Mouse (Mus musculus): ENCODE measurements at regions not wholly inside any gene's neighbourhood (a gene's known extent, or its start where the extent isn't known, plus 50 kb on each side); places are given as distances from the start of the nearest gene placed in this dataset.
A peak's percentile ranks its signal among the peaks of the same experiment; 100 is the strongest.
"Not testable (repeated sequence)": the region's sequence is repeated elsewhere in the genome, so short reads cannot be mapped to it uniquely, and the experiment has no call there.

GRCm38 (mm10) chr7:138505205-138505604 is 107.7 kb upstream of the Tcerg1l start:
- intact Hi-C loops (cut with DNase I), result no loop called here
- no peak for DNase-seq (ENCODE audit: low spot score)

DNA sequence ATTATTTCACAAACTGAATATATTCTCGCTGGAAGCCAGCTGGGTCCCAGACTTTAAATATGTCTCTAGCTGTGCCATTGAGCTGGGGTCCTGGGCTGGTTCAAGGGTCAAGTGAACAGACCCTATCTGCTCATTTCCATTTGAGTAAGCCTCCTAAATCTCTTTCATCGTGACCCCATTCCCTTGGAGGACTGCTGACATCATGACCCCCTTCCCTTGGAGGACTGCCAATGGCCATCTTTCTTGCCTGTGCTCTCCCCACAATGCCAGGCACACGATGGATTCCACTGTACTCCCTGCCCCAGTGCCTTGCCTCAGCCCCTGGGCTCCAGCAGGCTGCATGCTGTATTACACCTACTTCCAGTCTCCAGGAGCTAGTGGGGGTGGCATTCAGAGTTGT is 106.5 kb upstream of the Tcerg1l start:
- intact Hi-C loops (cut with DNase I), result no loop called here
- DNase-seq (ENCODE audit: low spot score), result no peak

DNA sequence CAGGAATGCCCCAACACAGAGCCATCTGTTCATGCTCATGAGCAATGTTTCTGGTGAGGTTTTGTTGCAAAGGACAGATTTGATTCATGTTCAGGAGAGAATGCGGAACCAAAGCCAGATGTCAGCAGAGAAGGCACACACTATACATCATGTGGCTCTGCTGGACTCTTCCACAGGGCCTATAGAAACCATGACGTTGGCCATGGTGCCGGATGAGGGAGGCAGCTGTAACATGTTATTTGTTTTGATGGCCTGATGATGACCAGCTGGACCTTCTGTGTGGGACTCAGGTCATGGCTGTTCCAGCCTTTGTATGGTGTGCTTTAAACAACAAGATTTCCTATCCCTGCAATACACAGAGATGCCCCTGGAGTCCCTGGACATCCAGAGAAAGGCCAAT is 105.5 kb upstream of the Tcerg1l start:
- intact Hi-C loops (cut with DNase I), result no loop called here
- DNase-seq (ENCODE audit: low spot score), result no peak

- DNase-seq (ENCODE audit: low spot score), result no peak
- intact Hi-C loops (cut with DNase I), result no loop called here
Measured at GRCm38 (mm10) chr7:138501347-138502014, 104.0 kb upstream of the Tcerg1l start.

GRCm38 (mm10) chr7:138497771-138498170 is 100.2 kb upstream of the Tcerg1l start:
- no peak for DNase-seq (ENCODE audit: low spot score)
- intact Hi-C loops (cut with DNase I), result no loop called here

DNA sequence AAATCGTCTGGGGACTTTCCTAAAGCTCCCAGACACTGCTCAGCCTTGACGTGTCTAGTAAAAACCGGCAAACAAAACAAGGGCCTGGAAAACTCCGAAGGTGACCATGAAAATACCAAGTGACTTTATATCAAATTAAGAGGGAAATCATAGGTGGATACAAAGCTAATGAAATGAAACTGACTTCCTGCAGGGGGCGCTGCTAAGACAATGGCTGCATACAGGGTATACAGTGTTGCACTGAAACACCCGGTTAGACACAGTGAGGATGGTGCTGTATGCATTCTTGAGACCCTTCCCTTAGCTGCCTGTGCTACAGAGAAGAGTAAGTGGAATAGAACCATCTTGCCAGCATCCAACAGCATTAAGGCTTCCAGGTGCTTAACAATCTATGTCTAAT is 99.7 kb upstream of the Tcerg1l start:
- no peak for DNase-seq (ENCODE audit: low spot score)
- intact Hi-C loops (cut with DNase I), result no loop called here

- DNase-seq (ENCODE audit: low spot score), result no peak
- intact Hi-C loops (cut with DNase I), result no loop called here
Measured at GRCm38 (mm10) chr7:138493661-138494060, 96.1 kb upstream of the Tcerg1l start.

GRCm38 (mm10) chr7:138492261-138492660 is 94.7 kb upstream of the Tcerg1l start:
- intact Hi-C loops (cut with DNase I), result no loop called here

GRCm38 (mm10) chr7:138489471-138489870 is 91.9 kb upstream of the Tcerg1l start:
- DNase-seq (ENCODE audit: low spot score), result no peak
- intact Hi-C loops (cut with DNase I), result no loop called here

More at GRCm38 (mm10) chr7:138492261-138492660, 94.7 kb upstream of the Tcerg1l start:
- DNase-seq (ENCODE audit: low spot score), result no peak

DNA sequence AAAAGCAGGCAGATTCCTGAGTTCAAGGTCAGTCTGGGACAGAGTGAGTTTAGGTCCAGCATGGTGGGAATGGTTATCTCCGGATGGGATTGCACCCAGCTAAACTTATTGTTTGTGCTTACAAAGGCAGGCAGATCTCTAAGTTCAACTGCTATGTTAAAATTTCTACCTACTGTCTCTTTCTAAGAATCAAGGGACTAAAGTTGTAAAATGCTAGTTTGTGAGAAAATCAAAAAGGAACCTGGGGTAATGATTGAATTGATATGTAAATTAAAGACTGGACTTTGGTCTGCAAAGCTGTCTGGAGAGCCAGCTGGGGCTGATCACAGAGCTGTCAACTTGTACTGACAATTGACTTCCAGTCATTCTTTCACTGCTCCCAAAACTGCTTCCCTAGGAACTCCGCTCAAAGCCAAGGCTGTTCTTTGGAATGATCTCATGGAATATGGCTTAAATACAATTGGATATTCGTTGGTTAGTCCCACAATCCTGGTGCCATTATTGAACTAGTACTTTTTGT is 90.7 kb upstream of the Tcerg1l start:
- DNase-seq (ENCODE audit: low spot score), result no peak
- intact Hi-C loops (cut with DNase I), result no loop called here

- DNase-seq (ENCODE audit: low spot score), result no peak
- intact Hi-C loops (cut with DNase I), result no loop called here
Measured at GRCm38 (mm10) chr7:138472891-138473455, 75.4 kb upstream of the Tcerg1l start.

- intact Hi-C loops (cut with DNase I), result no loop called here
- DNase-seq (ENCODE audit: low spot score), result no peak
Measured at GRCm38 (mm10) chr7:138472371-138472770, 74.8 kb upstream of the Tcerg1l start.

GRCm38 (mm10) chr7:138469211-138469610 is 71.7 kb upstream of the Tcerg1l start:
- intact Hi-C loops (cut with DNase I), result no loop called here
- no peak for DNase-seq (ENCODE audit: low spot score)

GRCm38 (mm10) chr7:138468436-138468835 is 70.9 kb upstream of the Tcerg1l start:
- intact Hi-C loops (cut with DNase I), result no loop called here
- DNase-seq (ENCODE audit: low spot score), result no peak

GRCm38 (mm10) chr7:138467981-138468380 is 70.5 kb upstream of the Tcerg1l start:
- DNase-seq (ENCODE audit: low spot score), result no peak

GRCm38 (mm10) chr7:138467386-138467785 is 69.9 kb upstream of the Tcerg1l start:
- no peak for DNase-seq (ENCODE audit: low spot score)
- intact Hi-C loops (cut with DNase I), result no loop called here

More at GRCm38 (mm10) chr7:138467981-138468380, 70.5 kb upstream of the Tcerg1l start:
- intact Hi-C loops (cut with DNase I), result no loop called here

- no peak for DNase-seq (ENCODE audit: low spot score)
- intact Hi-C loops (cut with DNase I), result no loop called here
Measured at GRCm38 (mm10) chr7:138457964-138458363, 60.4 kb upstream of the Tcerg1l start.

- DNase-seq (ENCODE audit: low spot score), result no peak
- intact Hi-C loops (cut with DNase I), result no loop called here
Measured at GRCm38 (mm10) chr7:138455371-138455770, 57.8 kb upstream of the Tcerg1l start.

DNA sequence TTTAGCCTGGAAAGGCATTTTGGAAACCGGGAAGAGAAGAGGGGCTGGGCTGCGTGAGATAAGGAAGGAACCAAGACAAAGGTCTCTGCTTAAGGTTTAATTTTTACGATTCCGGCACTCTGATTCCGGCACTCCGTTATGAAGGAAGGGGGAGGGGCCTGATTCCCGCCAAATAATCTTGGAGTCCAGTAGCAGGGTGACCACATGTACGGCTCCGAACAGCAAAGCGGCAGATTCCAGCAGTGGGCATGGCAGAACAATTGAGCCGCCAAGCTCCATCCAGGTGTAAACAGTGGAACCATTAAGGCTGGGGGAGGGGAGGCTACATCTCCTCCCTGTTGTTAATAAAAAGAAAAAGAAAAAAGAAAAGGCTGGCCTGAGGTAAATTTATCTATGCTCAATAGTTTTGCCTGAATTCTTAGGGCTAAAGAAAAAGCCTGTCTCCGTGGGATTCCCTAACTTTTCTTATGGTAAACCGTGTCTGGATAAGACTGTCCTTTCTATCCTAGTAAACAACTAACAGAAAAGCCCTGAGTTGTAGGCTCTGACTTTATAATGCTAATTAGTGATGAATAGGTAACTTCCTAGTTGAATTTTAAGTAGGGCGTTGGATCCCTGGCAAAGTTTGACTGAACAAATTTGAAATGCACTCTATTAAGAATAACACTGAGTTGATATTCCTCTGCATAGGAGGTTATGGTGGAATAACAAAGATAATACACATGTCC is 57.1 kb upstream of the Tcerg1l start:
- intact Hi-C loops (cut with DNase I); DNase-seq (ENCODE audit: low spot score): not testable (repeated sequence)

GRCm38 (mm10) chr7:138451321-138451720 is 53.8 kb upstream of the Tcerg1l start:
- DNase-seq (ENCODE audit: low spot score), result peak; percentile 9

GRCm38 (mm10) chr7:138448519-138448918 is 51.0 kb upstream of the Tcerg1l start:
- intact Hi-C loops (cut with DNase I), result no loop called here
- DNase-seq (ENCODE audit: low spot score), result no peak

More at GRCm38 (mm10) chr7:138451321-138451720, 53.8 kb upstream of the Tcerg1l start:
- intact Hi-C loops (cut with DNase I), result no loop called here

Measured in heart, postnatal 25 days (tissue).